Mouse (Mus musculus): ENCODE measurements around the gene Rpl6. TPM values are rescaled to one million over a fixed set of nuclear protein-coding genes. Genes with fewer than 3 reads are reported as not detected.

Gene Rpl6
- polyA plus RNA-seq (2012; ENCODE audit: low replicate concordance) = 94.2 and 490 TPM in 2 replicates

DNA sequence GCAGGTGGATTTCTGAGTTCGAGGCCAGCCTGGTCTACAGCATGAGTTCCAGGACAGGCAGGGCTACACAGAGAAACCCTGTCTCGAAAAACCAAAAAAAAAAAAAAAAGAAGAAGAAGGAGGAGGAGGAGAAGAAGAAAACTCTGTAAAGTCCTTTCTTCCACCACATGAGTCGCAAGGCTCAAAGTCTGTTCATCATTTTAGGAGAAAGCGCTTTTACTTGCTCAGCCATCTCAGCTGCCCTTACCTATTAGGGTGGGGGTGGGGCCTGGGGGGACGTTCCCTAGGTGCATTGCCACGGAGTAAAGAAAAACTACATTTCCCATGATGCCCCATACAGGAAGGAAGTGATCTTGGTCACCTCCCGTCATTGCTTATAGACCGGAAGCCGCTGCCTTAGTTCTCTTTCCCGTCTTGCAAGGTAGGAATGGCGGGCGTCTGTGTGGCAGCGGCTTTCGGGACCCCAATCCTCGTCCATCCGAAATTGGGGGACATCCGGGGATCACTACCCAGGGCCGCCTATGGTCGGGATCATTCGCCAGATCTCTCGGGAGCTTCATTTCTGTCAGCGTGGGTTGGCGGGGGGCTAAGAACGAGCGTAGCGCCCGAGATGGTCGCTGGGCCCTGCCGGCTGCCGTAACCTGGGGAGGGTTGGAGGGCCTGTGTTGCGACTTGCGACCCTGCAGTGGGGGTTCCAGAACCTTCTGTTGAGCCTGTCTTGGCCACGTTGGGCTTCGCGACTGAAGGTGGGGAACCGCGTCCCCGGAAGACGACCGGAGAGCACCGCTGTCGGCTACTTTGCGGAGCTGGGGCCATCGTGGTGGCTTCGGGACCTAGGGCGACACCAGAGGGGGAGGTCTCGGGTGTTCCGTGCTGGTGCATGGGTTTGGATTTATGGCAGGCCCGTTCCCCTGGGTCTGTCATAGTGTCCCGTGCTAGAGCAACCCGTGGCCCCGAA lies at the start of gene Rpl6:
Gene Rpl6 (plus strand): TSS at position 350 of the 958 bp plus-strand sequence.

DNA sequence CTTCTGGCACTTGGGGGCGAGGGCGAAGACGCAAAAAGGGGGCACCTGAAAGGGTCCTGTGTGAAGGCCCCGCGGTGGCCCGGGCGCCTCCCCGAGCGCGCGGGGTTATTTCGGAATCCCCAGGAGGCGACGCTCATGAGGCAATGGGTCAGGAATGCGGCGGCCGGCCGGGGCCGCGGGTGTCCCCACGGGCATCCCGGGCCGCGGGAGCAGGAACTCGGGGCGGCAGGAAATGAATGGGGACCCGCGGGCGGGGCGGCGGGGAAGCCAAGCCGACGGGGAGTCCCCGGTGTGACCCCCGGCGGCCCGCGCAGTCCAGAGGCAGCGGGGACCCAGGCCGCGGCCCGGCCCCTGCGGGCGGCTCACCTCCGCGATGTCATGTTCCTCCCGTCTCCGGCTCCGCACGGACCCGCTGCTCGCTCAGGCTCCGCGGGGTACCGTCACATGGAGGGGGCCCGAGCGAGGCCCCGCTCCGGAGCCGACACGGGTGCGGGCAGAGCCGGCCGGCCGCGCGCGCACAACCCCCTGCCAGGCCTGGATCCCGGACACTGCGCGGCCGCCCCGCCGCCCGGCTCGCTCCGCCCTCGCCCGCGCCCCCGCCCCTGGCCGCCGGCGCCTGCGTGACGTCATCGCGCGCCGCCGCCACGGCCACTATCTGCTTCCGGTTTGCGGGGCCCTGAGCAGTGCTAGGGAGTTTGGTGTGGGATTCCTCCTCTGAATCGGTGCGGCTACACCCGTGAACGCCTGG lies 13.3 kb upstream of the Rpl6 start, which contains the start of gene Ptpn11:
Gene Ptpn11 (minus strand): TSS at position 562 of the 748 bp plus-strand sequence.

DNA sequence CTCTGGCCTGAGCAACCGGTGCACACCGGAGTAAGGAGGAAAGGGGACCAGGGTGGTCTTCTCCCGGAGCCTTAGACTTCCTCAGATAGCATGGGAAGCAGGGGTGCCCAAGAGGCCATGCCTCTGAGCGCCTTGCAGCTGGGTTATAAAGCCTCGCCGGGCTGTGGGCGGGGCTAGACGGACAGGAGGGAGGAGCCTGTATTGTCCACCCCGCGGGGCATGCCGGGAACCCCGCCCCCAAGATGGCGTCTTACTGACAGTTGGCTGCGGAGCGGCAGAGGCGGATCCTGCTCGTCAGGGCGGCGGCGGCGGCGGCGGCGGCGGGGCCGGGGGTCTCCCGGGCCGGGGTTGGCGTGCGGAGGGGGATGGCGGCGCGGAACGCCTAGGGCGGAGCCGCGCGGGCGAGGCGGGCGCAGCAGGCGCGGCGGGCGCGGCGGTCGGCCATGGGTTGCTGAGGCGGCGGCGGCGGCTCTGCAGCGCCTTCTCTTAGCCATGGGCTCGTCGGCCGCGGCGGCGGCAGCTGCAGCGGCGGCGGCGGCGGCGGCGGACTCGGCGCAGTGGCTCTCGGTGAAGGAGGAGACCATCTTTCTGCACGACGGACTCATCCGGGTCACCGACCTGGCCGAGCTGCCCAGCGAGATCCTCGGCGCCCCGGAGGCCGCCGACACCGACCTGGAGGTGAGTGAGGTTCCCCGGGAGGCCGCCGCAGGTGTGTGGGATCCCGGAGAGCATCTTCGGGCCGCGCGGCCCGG lies 15.9 kb downstream of the Rpl6 start, which contains the start of gene Hectd4:
Gene Hectd4 (plus strand): TSS at position 240 of the 752 bp plus-strand sequence.

Other genes with a start within 250 kb of the Rpl6 start
- gene Rph3a, start 194.4 kb upstream of the Rpl6 start, polyA plus RNA-seq (2012; ENCODE audit: low replicate concordance) = 0.13 TPM in 1 of 2 replicates, not detected in the other
- 24.0 and 24.5 TPM in 2 replicates for gene Ptpn11, start 13.1 kb upstream of the Rpl6 start, polyA plus RNA-seq (2012; ENCODE audit: low replicate concordance)
- gene Hectd4, start 15.7 kb downstream of the Rpl6 start, polyA plus RNA-seq (2012; ENCODE audit: low replicate concordance) = 11.5 and 21.8 TPM in 2 replicates
- gene Trafd1, start 181.2 kb downstream of the Rpl6 start, polyA plus RNA-seq (2012; ENCODE audit: low replicate concordance) = 36.8 and 57.1 TPM in 2 replicates
- gene Naa25, start 193.5 kb downstream of the Rpl6 start, polyA plus RNA-seq (2012; ENCODE audit: low replicate concordance) = 1.6 and 3.6 TPM in 2 replicates
- gene Tmem116, start 247.4 kb downstream of the Rpl6 start, polyA plus RNA-seq (2012; ENCODE audit: low replicate concordance) = 0.36 and 1.7 TPM in 2 replicates
- 193 and 340 TPM in 2 replicates for gene Erp29, start 248.0 kb downstream of the Rpl6 start, polyA plus RNA-seq (2012; ENCODE audit: low replicate concordance)